Mouse (Mus musculus) lung, postnatal 0 days (tissue): ENCODE data around the gene Ptgr1. TPM values are rescaled to one million over a fixed set of nuclear protein-coding genes. Genes with fewer than 3 reads are reported as not detected.
A peak's percentile ranks its signal among the peaks of the same experiment; 100 is the strongest.

Source experiments
- ATAC-seq: fragments of 200-750 bp; cut with Nextera tagmentation; 2 replicates; pipeline ENCODE4 v1.8.0; 2017; ENCODE audit warnings: moderate library complexity
- DNase-seq: peaks from one replicate; pipeline ENCODE4 v3.0.0-alpha.2; 2016; ENCODE audit warnings: low spot score
- H3K27ac ChIP-seq: fragments of 300-500 bp; sonication (generic); 2 replicates; pipeline ENCODE4 v1.5.1; 2014; ENCODE audit warnings: antibody characterized with exemption, mild to moderate bottlenecking, low read length, mixed read lengths
- H3K27me3 ChIP-seq: fragments of 300-500 bp; sonication (generic); replicated peaks from 2 replicates; pipeline ENCODE4 v1.6.1; 2014; ENCODE audit warnings: low read length, mixed read lengths; ENCODE audit not compliant: insufficient read depth
- H3K36me3 ChIP-seq: fragments of 300-500 bp; sonication (generic); 2 replicates; pipeline ENCODE4 v1.6.1; 2014; ENCODE audit warnings: low read length, mixed read lengths; ENCODE audit not compliant: insufficient read depth
- H3K4me1 ChIP-seq: fragments of 300-500 bp; sonication (generic); 2 replicates; pipeline ENCODE4 v1.6.1; 2014; ENCODE audit warnings: antibody characterized with exemption, low read depth, low read length, mixed read lengths; ENCODE audit not compliant: insufficient read depth
- H3K4me2 ChIP-seq: fragments of 300-500 bp; sonication (generic); replicated peaks from 2 replicates; pipeline ENCODE4 v1.6.1; 2014; ENCODE audit warnings: low read depth, mild to moderate bottlenecking, low read length, moderate library complexity, mixed read lengths
- H3K4me3 ChIP-seq: fragments of 300-500 bp; sonication (generic); 2 replicates; pipeline ENCODE4 v1.5.1; 2014; ENCODE audit warnings: low read depth, low read length
- H3K9ac ChIP-seq: fragments of 300-500 bp; sonication (generic); replicated peaks from 2 replicates; pipeline ENCODE4 v1.6.1; 2014; ENCODE audit warnings: low read depth, mild to moderate bottlenecking
- H3K9me3 ChIP-seq: fragments of 300-500 bp; sonication (generic); 2 replicates; pipeline ENCODE4 v1.6.1; 2016; ENCODE audit warnings: low read length, mixed read lengths
- CTCF ChIP-seq: IDR thresholded peaks from 2 replicates; pipeline ENCODE4 v1.5.1; 2016; ENCODE audit warnings: antibody characterized with exemption, mild to moderate bottlenecking
- EP300 ChIP-seq: IDR thresholded peaks from 2 replicates; pipeline ENCODE4 v1.6.1; 2016; ENCODE audit warnings: antibody characterized with exemption, mild to moderate bottlenecking, control low read depth
- WGBS: fragments of 180-500 bp; shearing (Covaris S2); extraction: QIAGEN DNeasy Blood & Tissue Kit; methylation state at CpG from one replicate; pipeline ENCODE4 v1.1.7; 2014; 5-methylcytosine and 5-hydroxymethylcytosine counted together
- polyA plus RNA-seq: library from polyadenylated mRNA; unstranded; fragments of >200 nt; fragmentation: Nextera tagmentation; extraction: Ambion mirVana; gene quantifications from 2 replicates; pipeline ENCODE4 v1.2.1, GENCODE M21; 2015

Gene Ptgr1
- 21.6 and 23.5 TPM in 2 replicates for polyA plus RNA-seq

GRCm38 (mm10) chr4:58986540-58987190 lies at the start of gene Ptgr1:
Gene Ptgr1 (minus strand): TSS chr4:58987119.
- 3% methylated on average over 28 of the region's 28 CpGs for WGBS
- Histone ChIP-seq H3K27ac (peak within 1 kb of the TSS; percentile 39), H3K4me1 (no peaks in the 10 kb centered on the region), H3K4me2 (peak within 1 kb of the TSS; percentile 86), H3K9me3 (no peaks in the 10 kb centered on the region), H3K27me3 (no peaks in the 10 kb centered on the region), H3K9ac (0 out of 2 replicates have a peak within 1 kb of the TSS, but pooled peaks have one; percentile 24), H3K4me3 (peak within 1 kb of the TSS; percentile 56), H3K36me3 (no peaks in the 10 kb centered on the region)
- no peak for TF ChIP-seq CTCF
- no peak for TF ChIP-seq EP300
- peak; percentile 86 for DNase-seq
- peak; percentile 67 for ATAC-seq

GRCm38 (mm10) chr4:59035786-59036350 lies 48.9 kb upstream of the Ptgr1 start:
- Histone ChIP-seq H3K9me3 (no peaks in the 10 kb centered on the region), H3K27me3 (no peaks in the 10 kb centered on the region), H3K4me2 (peak overlapping the region; percentile 87), H3K4me3 (peak overlapping the region; percentile 76), H3K4me1 (no peaks in the 10 kb centered on the region), H3K36me3 (no peaks in the 10 kb centered on the region), H3K27ac (no peak overlapping the region), H3K9ac (no peak overlapping the region)
- no peak for ATAC-seq
- no peak for TF ChIP-seq EP300
- no peak for DNase-seq
- 62% methylated on average over 18 of the region's 18 CpGs for whole genome bisulfite sequencing

GRCm38 (mm10) chr4:59034918-59035785 lies 48.2 kb upstream of the Ptgr1 start, which contains the start of gene Gng10:
Gene Gng10 (plus strand): TSS chr4:59035088.
- ATAC-seq: peak; percentile 93
- Histone ChIP-seq H3K4me1 (no peaks in the 10 kb centered on the region), H3K27me3 (no peaks in the 10 kb centered on the region), H3K4me3 (peak within 1 kb of the TSS; percentile 76), H3K9ac (peak within 1 kb of the TSS; percentile 76), H3K9me3 (no peaks in the 10 kb centered on the region), H3K27ac (peak within 1 kb of the TSS; percentile 32; the same call in 1 of the 2 replicates), H3K4me2 (peak within 1 kb of the TSS; percentile 87), H3K36me3 (no peaks in the 10 kb centered on the region)
- 11% methylated on average over 74 of the region's 76 CpGs for WGBS
- TF ChIP-seq CTCF (0 out of 2 replicates have a peak, but pooled peaks have one; percentile 20), EP300 (no peak)
- peak; percentile 69 for DNase-seq

- no peaks in the 10 kb centered on the region for H3K9me3 ChIP-seq
- H3K36me3 ChIP-seq: no peaks in the 10 kb centered on the region
- H3K4me3 ChIP-seq: peak overlapping the region; percentile 76; the same call in 1 of the 2 replicates
- peak overlapping the region; percentile 87 for H3K4me2 ChIP-seq
- H3K4me1 ChIP-seq: no peaks in the 10 kb centered on the region
- H3K9ac ChIP-seq: no peak overlapping the region
- ATAC-seq (no peak), DNase-seq (peak; percentile 5)
- no peak overlapping the region for H3K27ac ChIP-seq
- 68% methylated on average over 10 of the region's 10 CpGs for WGBS
- TF ChIP-seq CTCF (no peak), EP300 (no peak)
- H3K27me3 ChIP-seq: no peaks in the 10 kb centered on the region
Measured at GRCm38 (mm10) chr4:59034325-59034917, 47.5 kb upstream of the Ptgr1 start.

GRCm38 (mm10) chr4:59016922-59017321 lies 30.0 kb upstream of the Ptgr1 start:
- no peak for TF ChIP-seq EP300
- no peak for TF ChIP-seq CTCF
- DNase-seq (no peak), ATAC-seq (no peak)
- no peaks in the 10 kb centered on the region for H3K27me3 ChIP-seq
- no peaks in the 10 kb centered on the region for H3K9me3 ChIP-seq
- peaks cover 11% of the 10 kb centered on the region; the same call in 1 of the 2 replicates for H3K36me3 ChIP-seq
- no peak overlapping the region for H3K9ac ChIP-seq
- H3K4me3 ChIP-seq: no peak overlapping the region
- H3K4me2 ChIP-seq: no peak overlapping the region
- no peak overlapping the region for H3K27ac ChIP-seq
- H3K4me1 ChIP-seq: no peaks in the 10 kb centered on the region
- 83% methylated on average over 2 of the region's 2 CpGs for WGBS
